Mouse (Mus musculus) kidney, adult 8-10 months (tissue): ENCODE data around the gene Pdgfra.

ENCODE experiments used
- DNase-seq, 2 experiments: peaks; one replicate each; pipeline ENCODE4 v3.0.0; 2022

The Pdgfra gene

GRCm38 (mm10) chr5:75214520-75214919 lies 62.4 kb downstream of the Pdgfra start:
- peak; percentile 5 to 10 for DNase-seq

GRCm38 (mm10) chr5:75214929-75215328 lies 62.8 kb downstream of the Pdgfra start:
- no peak for DNase-seq

- no peak for DNase-seq
Measured at GRCm38 (mm10) chr5:75215678-75216256, 63.7 kb downstream of the Pdgfra start.

- no peak for DNase-seq
Measured at GRCm38 (mm10) chr5:75221610-75222009, 69.5 kb downstream of the Pdgfra start.

GRCm38 (mm10) chr5:75222491-75223265 lies 70.6 kb downstream of the Pdgfra start:
- DNase-seq = no peak

- no peak for DNase-seq
Measured at GRCm38 (mm10) chr5:75238363-75238762, 86.3 kb downstream of the Pdgfra start.

- no peak for DNase-seq
Measured at GRCm38 (mm10) chr5:75238928-75239777, 87.1 kb downstream of the Pdgfra start.

- no peak for DNase-seq
Measured at GRCm38 (mm10) chr5:75247070-75247740, 95.1 kb downstream of the Pdgfra start.
